Mouse (Mus musculus) retina, embryonic 14.5 days (tissue): ENCODE measurements at regions not wholly inside any gene's neighbourhood (a gene's known extent, or its start where the extent isn't known, plus 50 kb on each side); places are given as distances from the start of the nearest gene placed in this dataset.

Experiments used
- DNase-seq: peaks from one replicate; pipeline ENCODE4 v3.0.0-alpha.2; 2015; ENCODE audit warnings: low spot score

DNA sequence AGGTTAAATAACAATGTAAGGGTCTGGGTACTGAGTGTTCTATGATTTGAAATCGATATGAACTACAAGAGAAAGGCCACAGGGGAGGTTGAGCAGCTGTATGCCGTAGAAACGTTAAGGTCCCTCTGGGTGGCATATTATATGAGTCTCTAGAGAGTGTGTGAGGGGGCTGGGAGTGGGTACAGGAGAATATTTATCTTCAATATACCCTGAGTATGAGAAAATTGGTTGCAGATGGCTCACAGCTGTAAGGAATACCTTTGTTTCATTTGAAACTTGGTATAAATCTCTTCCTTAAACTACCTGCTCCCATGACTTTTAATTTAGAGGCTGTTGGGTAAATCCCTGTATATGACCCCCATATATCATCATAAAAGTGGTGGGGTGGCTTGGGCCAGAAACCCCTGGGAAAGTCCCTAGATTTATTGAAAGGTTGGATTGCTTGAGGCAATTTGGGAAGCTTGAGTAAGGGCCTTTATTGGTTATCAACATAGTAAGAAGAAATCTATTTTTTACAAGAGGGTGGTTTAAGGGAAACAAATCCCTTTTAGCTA is 128.7 kb upstream of the Prkg2 start:
- no peak for DNase-seq

DNA sequence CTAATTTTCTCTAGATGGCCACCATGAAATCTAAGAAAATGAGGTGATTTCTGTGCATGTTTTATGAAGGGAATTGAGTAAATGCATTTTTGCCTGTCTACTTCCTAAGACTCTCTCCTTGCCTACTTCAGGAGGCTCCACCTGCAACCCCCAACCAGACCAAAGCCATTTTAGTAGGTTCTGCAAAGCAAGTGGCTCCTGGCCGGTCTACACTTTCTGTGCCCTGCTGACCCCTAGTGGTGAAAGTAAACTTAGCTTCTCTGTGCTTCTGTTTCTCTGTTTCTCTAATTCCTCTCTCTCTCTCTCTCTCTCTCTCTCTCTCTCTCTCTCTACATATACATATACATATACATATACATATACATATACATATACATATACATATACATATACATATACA is 120.8 kb upstream of the Prkg2 start:
- peak; percentile 86 for DNase-seq

DNA sequence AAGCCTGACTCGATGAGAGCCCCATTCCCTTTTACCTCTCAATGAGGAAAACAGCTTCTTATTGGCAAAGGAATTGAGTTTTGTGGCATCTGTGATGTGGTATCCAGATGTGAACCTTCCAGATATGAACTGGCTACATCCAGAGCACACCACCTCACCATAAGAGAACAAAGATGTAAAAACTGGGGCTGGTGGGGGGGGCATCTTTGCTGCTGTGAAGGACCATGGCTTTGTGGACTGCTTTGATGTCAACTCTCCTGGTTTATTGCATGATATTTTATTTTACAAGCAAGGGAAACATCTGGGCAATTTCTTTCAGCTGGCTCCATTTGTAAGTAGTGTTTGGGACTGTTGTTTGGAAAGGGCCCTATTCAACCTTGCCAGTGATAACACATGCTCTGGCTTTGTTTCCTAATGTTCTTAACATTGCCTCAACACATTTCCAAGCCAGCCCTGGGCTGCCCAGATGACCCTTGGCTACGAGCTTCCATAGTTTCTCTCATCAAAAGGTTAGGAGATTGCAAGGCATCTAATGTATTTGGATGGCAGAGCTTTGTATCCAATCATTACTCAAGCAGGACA is 116.2 kb upstream of the Prkg2 start:
- DNase-seq = no peak

DNA sequence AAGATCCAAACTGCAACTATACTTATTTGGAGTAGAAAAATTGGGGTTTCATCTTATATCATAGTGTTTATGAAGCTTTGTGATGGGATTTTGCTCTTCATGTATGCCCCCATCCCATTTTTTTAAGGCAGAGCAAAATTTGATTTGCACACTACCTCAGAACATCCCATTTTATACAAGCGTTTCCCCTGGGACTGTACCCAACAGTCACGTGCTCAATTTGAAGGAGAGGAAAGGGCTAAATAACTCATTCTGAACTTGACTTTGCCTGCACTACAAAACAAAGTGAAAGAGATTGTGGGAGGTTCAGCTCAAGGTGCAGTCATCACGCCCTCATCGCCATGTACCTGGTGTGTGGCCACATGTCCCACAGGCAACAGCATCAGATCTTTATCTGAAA is 115.1 kb upstream of the Prkg2 start:
- no peak for DNase-seq

DNA sequence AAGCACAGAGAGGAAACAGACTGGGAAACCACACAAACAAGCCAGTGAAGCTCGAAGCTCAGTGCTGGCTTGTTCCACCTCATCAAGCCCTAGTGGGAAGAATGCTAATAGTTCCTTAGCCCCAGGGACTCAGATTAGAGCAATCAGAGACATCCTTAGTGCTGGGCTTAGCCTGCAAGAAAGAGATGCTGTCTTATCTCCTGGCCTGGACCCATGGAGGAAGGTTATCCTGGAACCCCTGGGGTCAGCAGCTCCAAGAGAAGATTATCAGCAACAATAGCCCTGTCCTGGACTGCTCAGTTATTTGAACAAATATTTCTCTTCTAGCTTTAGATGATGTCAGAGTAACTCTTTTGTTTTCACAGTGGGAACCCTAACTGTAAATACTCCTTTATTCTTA is 112.8 kb upstream of the Prkg2 start:
- no peak for DNase-seq

DNA sequence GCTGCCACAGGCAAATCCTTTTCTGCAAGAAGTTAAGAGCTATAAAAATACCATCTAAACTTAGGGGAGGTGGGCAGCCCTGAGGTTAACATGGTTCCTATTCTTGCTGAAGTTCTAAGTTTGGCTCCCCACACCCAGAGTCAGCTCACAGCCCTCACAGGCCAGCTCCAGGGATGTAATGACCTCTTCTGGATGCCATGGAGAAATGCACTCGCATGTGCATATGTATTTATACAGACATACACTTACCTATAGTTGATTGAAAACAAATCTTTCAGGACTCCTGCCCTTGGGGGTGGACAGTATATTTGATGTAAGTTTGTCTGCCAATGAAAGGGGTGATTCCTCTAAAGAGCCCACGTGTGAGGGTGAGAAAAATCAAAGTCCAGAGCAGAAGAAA is 95.5 kb upstream of the Prkg2 start:
- DNase-seq = no peak

DNA sequence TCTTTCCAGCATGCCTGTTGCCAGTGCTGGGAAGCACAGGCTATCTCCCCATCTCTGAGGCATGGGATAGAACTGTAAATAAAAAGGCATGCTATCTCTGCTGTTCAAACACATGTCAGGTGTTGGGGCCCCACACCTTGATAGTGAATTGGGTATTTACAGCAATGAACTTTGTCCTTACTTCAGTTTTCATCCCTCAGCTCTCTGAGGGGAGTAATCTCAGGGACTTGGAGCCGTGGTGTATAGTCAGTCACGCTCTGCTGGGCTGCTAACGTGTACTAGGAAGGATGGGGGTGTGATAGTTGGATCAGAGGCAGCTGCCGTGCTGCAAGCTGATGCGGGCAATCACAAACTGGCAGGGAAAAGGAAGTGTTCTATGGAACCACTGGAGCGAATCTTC is 91.5 kb upstream of the Prkg2 start:
- peak; percentile 48 for DNase-seq

DNA sequence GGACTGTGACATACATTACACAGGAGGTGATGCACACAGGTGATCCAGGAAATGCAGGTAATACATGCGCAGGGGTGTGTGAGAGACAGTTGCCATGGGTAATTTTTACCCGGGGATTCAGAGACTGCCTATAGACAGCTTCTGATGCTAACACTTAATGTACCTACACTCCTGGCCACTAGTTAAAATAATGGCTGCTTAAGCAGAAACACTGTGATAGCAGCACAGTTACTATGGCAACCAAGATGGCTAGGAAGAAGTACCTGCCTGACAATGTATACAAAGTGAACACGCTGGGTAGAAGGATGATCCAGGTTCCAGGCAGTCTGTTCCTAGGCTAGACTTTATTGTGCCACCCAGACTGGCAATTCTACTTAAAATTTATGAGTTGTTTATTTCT is 88.3 kb upstream of the Prkg2 start:
- DNase-seq = no peak

DNA sequence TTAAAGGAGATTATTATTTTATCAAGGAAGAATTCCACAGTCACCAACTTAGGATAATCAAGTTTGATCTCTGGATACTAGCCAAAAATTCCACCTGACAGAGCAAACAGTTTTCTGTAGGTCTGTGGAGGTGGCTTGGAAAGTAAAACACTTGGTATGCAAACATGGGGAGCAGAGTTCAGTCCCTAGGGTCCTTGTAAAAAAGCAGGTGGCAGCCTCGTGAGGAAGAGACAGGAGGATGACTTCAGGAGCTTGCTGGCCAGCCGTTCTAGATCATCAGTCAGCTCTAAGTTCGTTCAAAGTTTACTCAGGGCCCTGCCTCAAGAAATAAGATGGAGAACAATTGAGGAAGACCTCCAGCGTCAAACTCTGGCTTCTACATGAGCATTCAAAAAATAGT is 74.6 kb upstream of the Prkg2 start:
- no peak for DNase-seq

DNA sequence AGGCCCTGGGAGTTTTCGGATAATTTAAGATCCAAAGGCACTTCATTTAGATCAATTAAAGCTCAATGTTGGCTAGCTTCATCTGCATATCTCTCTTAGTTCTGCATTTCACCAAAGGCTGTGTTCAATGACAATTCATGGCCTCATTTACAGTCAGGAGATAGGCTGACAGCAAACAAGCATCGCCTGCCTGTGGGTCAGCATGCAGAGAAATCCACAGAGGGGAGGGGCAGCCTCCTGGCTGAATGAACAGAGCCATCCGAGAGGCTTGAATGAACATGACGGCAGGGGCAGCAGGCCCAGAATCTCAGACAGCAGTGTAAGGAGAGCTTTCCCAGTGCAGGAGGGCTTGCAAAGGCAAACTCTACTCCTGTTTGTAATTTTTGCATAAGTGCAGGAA is 74.1 kb upstream of the Prkg2 start:
- peak; percentile 71 for DNase-seq

DNA sequence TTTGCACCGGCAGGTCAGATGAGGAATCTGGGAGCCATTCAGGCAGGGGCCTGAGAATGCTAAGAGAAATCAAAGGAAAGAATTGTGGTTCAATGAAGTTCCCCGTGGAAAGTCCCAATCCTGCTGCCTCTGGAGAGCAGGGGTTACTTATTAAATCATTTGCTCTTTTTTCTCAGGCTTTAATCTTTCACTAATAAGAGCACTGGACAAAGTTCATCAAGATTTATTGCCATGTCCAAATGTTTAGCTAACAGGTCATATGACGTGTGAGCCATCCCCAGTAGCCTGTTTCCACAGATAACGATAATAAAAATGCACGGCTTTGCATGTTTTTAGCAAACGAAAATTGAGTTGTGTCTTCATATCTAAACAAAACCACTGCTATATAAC is 62.6 kb upstream of the Prkg2 start:
- no peak for DNase-seq

DNA sequence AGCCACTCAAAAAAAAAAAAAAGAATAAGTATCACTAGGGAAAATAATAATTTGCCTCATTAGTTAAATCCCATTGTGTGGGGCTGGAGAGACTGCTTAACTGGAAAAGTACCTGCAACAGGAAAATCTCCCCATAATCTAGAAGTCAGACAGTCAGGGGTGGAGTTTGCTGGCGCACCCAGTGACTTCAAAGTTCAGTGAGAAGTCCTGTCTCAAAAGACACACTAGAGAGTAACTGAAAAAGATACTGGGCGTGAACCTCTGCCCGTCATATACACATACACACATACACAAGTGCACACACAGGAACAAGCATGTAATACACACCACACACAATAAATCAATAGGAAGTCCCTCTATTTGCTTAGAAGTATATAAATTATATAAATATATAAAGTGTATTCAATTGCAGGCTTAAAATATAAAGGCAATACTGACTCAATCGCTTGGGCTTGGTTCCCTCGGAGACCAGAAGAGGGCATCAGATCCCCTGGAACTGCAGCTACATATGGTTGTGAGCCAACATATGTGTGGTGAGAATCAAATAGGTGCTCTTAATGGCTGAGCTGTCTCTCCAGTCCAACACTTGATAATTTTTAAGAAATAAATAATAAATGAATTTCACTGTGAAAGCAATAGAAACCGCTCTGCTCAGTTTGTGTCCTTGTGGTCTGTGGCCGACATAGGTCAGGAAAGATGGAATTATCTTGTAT is 62.0 kb upstream of the Prkg2 start:
- DNase-seq = no peak
